Mouse (Mus musculus): ENCODE results near the gene Zzef1. TPM values are rescaled to one million over a fixed set of nuclear protein-coding genes. Genes with fewer than 3 reads are reported as not detected.

Gene Zzef1
- total RNA-seq, 1 experiment from 2014 or later, result 90.0 TPM

DNA sequence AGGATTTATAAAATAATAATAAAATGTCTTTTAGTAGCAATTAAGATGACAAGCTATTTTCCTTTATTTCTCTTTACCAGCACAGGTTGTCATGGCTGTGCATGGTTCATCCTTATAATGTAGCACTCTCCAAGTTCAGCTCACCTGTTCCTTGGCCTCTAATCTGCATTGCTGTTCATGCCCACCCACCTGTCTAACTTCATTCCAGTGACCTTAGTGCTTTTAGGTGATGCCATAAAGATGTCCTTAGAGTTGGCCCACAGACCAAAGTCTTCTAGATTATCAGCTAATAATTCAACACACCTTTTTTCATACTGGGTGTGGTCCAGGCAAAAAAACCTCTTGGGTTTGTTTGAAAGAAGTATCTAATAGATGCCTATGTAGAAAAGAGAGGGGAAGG is 5.2 kb downstream of the Zzef1 start:
- no peak for ATAC-seq (replicated peaks; ENCODE audit: insufficient number of reproducible peaks, low FRiP score, low TSS enrichment, poor library complexity, severe bottlenecking)

DNA sequence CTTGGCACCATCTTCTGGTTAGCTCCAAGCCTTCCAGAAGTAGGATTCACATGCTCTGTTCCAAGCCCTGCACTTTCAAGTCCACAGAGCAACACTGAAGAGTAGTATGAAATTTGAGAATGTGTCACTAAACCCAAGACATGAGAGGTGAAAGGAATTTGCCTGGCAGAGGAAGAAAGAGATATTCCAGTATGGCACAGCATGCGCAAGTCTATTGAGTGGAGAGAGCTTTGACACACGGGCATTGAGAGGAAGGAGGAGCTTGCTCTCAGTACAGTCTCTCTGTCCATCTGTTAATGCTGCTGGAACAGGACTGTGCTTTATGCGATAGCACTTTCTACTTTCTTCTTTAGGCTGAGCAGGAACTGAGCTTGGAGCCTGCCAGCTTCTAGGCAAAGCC is 7.0 kb downstream of the Zzef1 start:
- ATAC-seq (replicated peaks; ENCODE audit: insufficient number of reproducible peaks, low FRiP score, low TSS enrichment, poor library complexity, severe bottlenecking), result no peak

DNA sequence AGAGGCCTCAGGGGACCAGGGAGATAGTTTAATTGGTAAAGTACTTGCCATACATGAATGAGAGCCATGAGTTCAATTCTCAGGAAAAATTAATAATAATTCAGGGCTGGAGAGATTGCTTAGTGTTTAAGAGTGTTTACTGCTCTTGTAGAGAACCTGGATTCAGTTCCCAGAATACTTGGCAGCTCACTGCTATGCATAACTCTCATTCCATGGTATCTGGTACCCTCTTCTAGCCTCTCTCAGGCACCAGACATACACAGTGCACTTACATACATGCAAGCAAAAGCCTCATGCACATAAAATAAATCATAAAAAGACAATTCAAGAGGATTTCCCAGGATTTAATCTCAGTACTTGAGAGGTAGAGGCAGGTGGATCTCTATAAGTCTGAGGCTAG is 8.6 kb downstream of the Zzef1 start:
- no peak for ATAC-seq (replicated peaks; ENCODE audit: insufficient number of reproducible peaks, low FRiP score, low TSS enrichment, poor library complexity, severe bottlenecking)

DNA sequence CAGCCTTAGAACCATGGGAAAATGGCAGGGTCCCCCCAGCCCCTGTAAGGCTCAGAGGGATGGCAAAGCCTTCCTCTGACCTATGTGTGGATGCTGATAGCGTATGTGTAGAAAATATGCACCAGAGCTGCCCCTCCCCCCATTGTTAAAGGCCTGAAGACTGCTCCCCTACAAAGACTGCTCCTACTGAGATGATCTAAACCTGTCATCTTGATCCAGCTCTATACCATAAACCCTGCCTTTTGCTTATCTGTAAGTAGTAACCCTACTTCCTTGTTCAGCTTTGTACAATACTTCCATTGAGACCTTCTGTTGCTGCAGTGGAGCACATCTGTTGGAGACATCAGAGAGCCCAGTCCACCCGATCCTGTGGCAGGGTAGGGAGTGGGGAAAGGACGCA is 9.2 kb downstream of the Zzef1 start:
- ATAC-seq (replicated peaks; ENCODE audit: insufficient number of reproducible peaks, low FRiP score, low TSS enrichment, poor library complexity, severe bottlenecking), result no peak

DNA sequence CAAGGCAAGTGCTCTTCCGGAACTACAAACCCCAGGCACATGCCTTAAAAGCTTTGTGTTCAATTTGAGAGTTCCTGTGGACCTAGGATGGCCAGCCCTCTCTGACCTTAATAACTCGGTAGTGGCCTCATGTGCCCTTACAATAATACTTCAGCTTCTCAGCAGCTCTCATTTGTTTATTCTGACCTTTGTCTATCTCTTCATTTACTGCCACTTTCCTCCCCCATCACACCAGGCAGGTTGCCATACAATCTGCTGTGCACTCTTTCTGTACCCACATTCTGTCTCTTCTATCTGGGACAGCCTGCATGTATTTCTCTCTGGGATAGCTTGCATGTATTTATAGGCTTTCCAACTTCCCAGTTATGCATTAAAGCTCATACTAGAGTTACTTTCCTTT is 10.5 kb downstream of the Zzef1 start:
- no peak for ATAC-seq (replicated peaks; ENCODE audit: insufficient number of reproducible peaks, low FRiP score, low TSS enrichment, poor library complexity, severe bottlenecking)

DNA sequence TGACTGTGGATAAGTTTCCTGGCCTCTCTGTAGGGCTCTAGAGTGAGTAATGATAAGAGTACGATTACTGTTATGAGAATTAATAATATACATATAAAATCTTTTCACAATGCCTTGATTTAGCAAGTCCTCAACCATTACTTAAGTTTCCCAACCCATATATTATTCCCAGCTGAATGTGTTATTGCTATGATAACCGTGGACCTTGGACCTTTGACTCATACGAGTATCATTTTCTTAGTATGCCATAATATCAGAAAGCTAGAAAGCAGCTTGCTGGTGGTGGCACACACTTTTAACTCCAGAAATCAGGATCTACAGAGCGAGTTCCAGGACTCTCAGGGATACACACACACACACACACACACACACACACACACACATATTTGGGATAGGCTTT is 12.0 kb downstream of the Zzef1 start:
- no peak for ATAC-seq (replicated peaks; ENCODE audit: insufficient number of reproducible peaks, low FRiP score, low TSS enrichment, poor library complexity, severe bottlenecking)

DNA sequence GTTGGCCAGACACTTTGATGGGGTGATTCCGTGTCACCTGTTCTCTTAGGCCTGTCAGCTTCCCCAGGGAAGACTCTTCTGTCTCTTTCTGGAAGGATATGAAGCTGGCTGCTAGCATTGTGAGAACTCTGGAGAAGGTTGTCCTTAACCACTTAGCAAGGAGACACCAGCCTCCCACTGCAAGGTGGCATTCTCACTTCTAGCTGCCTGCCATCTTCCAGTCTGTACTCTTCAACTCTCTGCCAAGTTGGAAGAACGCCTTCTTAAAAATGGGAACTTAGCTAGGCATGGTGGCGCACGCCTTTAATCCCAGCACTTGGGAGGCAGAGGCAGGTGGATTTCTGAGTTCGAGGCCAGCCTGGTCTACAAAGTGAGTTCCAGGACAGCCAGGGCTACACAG is 17.7 kb downstream of the Zzef1 start:
- no peak for ATAC-seq (replicated peaks; ENCODE audit: insufficient number of reproducible peaks, low FRiP score, low TSS enrichment, poor library complexity, severe bottlenecking)

DNA sequence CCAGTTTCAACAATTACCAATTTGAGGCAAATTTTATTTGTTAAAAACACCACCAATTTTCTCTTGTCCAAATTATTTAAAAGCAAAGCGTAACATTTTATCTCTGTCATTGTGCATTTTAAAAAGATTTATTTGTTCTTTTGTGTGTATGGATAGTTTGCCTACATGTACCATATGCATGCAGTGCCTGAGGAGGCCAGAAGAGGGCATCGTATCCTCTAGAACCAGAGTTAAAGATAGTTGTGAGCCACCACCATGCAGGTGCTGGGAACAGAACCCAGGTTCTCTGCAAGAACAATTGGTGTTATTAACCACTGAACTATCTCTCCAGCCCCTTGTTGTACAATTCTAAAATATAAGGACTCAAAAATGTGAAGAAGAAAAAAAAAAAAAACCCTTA is 18.2 kb downstream of the Zzef1 start:
- no peak for ATAC-seq (replicated peaks; ENCODE audit: insufficient number of reproducible peaks, low FRiP score, low TSS enrichment, poor library complexity, severe bottlenecking)

DNA sequence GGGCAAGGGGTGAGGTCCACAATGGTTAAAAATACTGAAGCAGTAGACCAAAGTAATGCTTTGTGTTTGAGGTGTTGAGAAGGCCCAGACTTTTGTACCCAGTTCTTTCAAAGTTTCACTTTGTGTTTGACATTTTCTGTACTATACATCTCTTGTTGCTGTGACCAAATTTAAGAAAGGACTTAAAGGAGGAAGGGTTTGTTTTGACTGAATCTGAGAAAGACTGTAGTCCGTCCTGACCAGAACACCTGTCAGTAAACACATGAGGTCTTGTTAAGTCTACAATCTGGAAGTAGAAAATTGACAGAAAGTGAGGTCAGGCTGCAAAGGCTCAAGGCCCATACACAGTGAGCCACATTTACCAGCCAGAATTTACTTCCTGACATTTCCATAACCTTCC is 20.8 kb downstream of the Zzef1 start:
- no peak for ATAC-seq (replicated peaks; ENCODE audit: insufficient number of reproducible peaks, low FRiP score, low TSS enrichment, poor library complexity, severe bottlenecking)

DNA sequence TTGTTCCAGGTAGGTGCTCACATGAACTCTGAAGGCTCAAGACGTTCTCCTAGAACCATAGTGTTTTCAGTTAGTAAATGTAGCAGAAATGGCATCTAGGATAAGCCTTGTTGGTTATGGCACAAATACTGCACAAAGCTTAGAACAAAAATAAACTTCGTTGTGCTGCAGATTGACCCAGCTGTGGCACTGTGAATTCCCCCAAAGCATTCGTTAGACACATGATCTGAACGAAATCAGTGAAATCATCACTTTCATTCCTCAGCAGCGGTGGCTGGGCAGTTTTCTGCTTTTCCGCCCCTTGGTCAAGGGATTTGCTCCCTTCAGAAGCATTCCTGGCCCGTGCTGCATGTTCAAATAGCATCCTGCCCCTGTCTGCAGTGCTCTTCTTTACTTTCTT is 22.0 kb downstream of the Zzef1 start:
- no peak for ATAC-seq (replicated peaks; ENCODE audit: insufficient number of reproducible peaks, low FRiP score, low TSS enrichment, poor library complexity, severe bottlenecking)

DNA sequence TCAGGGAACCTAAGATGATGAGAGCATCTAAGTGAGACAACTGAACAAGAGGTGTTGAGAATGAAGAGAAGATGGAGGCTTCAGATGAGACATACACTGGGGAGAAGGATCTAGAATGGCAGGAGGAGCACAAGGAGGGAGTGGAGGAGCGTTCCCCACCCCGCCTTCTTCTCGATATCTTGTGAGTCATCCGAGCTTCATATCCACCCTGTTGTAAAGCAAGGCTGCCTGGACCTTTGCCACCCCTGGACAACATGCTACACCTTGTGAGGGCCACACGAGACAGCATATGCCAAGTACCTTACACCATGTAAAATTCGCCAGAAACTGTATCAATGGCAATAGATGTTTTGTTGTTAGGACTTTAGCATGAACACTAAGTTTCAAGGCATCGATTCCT is 25.0 kb downstream of the Zzef1 start:
- no peak for ATAC-seq (replicated peaks; ENCODE audit: insufficient number of reproducible peaks, low FRiP score, low TSS enrichment, poor library complexity, severe bottlenecking)

DNA sequence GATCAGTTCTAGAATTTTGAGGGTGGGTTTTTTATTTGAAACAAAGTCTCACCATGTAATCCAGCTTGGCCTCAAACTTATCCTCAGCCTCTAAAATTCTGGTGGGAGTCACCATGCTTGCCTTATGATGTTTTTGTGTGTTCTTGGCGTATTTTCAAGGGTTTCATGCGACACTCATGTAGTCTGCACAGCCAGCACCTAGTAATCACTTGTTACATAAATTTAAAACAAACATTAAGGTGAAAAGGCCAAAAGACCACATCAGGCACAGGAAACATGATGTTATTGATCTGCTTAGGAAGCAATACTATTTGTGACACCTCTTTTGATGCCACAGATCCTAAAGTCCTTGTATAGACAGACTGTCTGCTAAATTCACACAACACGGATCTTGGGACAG is 33.8 kb downstream of the Zzef1 start:
- ATAC-seq (replicated peaks; ENCODE audit: insufficient number of reproducible peaks, low FRiP score, low TSS enrichment, poor library complexity, severe bottlenecking), result no peak

DNA sequence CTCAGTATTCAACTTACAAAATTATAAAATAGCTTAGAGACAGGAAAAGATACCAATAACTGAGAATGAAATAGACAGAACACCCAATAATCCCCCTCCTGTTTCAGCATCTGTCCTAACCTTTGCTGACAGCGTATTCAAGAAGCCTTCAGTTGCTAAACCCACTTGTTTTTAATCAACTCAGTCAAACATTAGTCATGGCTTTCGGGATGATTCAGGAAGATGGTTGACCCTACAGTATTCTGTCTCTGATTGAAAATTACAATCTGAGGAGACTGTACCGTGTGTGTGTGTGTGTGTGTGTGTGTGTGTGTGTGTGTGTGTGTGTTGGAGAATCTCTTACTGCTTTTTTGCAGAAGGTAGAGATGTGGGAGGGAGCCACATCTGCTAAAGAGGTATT is 46.7 kb downstream of the Zzef1 start:
- ATAC-seq (replicated peaks; ENCODE audit: insufficient number of reproducible peaks, low FRiP score, low TSS enrichment, poor library complexity, severe bottlenecking), result no peak

DNA sequence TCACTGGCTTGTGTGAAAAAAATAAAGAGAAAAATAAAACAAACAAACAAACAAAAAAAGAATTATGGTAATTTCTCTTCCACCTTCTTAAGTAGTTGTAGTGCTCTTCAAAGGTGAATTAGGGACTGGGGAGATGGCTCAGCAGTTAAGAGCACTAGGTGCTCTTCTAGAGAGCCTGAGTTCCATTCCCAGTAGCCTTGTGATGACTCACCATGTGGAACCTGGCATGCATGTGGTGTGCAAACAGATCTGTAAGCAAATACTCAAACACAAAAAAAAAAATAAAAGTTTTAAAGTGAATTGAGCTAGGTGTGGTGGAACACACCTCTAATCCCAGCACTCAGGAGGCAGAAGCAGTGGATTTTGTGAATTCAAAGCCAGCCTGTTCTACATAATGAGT is 47.5 kb downstream of the Zzef1 start:
- no peak for ATAC-seq (replicated peaks; ENCODE audit: insufficient number of reproducible peaks, low FRiP score, low TSS enrichment, poor library complexity, severe bottlenecking)

DNA sequence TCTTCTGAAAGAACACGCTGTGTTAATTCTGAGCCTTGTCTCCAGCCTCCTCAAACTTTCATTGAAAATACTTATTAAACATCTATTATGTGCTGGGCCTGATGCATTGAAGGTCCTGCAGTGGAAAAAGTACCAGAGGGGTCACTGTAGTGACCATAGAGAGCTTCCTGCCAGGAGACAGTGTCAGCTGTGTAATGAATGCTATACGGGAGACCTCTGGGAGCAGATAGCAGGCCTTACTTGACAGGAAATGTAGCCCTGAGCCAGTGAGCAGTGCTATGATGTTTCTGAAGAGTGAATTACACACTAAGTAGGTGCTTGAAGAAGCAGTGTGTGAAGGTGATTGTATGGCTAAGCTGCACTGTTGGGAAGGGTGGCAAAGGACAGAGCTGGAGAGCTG is 49.5 kb downstream of the Zzef1 start:
- no peak for ATAC-seq (replicated peaks; ENCODE audit: insufficient number of reproducible peaks, low FRiP score, low TSS enrichment, poor library complexity, severe bottlenecking)

DNA sequence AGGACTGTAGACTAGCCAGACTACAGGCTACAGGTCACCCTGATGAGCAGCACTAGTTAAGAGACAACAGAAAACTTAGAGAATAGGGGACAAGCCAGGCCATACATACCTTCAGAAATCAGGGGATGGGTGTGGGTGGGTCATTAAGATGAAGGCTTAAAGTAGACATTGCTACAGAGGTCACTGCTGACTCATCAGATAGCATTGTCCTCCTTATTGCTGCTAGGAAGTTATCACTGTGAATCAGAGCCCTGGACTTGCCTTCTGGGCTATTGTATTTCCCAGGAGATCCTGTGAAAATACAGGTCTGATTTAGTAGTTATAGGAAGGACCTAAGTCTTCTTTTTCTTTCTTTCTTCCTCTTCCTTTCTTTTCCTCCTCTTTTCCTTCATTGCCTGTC is 50.7 kb downstream of the Zzef1 start:
- ATAC-seq (replicated peaks; ENCODE audit: insufficient number of reproducible peaks, low FRiP score, low TSS enrichment, poor library complexity, severe bottlenecking), result no peak

DNA sequence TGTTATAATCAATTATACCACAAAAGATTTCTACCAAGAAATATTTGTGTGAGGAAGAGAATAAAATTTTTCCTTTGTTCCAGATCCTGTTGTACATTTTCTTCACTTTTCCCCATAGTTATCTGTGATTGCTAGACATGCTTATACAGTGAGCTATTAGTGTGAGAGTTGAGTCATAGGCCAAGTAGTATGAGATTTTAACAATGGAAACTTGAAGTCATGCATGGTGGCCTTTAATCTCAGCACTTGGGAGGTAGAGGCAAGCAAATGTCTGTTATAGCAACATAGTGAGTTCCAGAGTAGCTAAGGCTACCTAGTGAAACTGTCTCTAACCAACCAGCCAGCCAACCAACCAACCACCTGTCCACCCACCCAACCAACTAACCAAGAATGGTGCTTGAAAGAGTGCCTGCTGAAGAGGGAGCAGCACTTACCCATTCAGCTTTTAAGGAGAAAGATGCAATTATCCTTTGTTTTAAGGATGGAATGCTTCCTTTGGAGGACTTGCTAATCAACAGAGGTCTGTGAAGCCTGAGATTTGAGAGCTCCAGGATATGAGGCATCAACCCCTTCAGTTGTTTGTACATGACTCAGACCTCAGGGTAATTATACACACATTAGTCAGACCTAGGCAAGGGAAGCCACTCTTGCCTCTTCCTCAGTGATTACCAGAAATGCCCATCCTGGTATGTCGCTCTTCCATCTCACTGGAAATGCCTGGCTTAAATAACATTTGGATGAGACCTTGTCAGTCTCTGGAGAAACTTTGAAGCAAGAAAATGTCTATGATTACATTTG is 52.0 kb downstream of the Zzef1 start:
- ATAC-seq (replicated peaks; ENCODE audit: insufficient number of reproducible peaks, low FRiP score, low TSS enrichment, poor library complexity, severe bottlenecking), result no peak

DNA sequence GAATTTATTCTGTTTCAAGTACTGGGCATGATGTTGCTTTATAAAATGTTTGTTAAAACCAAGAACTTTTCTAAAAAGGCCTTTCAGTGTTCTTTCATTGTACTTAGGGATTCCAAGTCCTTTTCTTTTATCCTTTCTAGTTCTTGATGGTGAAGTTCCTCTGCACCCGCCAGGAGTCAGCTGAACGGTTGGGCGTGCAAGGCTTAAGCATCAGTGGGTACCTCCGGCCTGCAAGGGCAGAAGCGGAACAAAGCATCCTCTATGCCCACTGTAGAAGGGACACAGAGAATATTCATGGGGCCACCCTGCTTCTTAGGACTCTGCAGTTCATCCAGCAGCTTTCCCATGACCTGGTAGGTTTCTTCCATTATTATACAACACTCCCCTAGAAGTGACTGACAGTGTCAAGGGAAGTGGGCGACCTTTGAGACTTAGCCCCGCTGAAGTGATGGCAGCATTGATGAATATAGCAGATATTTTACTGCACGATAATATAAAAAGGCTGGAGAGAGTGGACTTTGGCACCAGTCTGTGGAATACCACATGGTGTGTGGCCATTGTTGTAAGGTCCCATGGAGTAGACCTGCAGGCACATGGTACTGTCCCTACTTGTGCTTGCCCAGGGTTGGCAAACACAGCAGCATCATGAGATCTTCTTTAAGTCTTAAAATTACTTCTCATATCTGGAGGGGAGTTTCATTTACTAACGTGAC is 54.5 kb downstream of the Zzef1 start:
- no peak for ATAC-seq (replicated peaks; ENCODE audit: insufficient number of reproducible peaks, low FRiP score, low TSS enrichment, poor library complexity, severe bottlenecking)

DNA sequence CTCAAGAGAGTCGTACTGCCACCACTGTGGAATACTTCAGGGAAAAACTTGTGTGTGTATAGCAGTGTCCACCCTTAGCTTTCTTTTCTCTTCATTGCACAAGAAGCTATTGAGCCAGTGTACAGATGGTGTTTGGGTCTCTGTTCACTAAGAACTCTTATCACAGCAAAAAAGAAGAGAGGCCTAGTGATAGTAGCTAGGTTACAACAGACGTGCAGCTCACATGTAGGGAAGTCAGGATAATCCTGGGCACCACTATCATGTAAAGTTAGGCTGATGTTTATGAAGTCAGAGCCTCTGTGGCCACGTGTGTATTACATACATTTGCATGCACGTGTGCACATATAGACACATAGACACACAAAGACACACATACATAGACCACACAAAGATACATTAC is 55.2 kb downstream of the Zzef1 start:
- ATAC-seq (replicated peaks; ENCODE audit: insufficient number of reproducible peaks, low FRiP score, low TSS enrichment, poor library complexity, severe bottlenecking), result no peak

DNA sequence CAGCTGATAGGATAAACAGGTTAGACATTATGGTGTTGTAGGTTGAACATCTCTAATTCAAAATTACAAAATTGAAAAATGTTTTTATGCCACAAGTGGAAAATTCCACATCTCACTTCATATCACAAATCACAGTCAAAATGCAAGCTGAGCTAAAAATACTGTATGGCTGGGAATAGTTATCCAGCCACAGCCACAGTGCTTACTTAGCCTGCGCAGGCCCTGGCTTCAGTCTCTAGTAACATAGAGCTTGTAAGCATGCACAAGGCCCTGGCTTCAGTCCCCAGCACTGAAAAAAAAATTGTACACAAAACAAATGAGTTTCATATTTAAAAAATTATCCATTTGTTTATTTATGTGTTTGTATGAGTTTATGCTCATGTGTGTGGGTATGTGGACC is 56.1 kb downstream of the Zzef1 start:
- no peak for ATAC-seq (replicated peaks; ENCODE audit: insufficient number of reproducible peaks, low FRiP score, low TSS enrichment, poor library complexity, severe bottlenecking)

All from monocyte, adult 5-6 weeks (primary cell).